Mouse (Mus musculus): ENCODE data around the gene Lrrfip2. TPM values are rescaled to one million over a fixed set of nuclear protein-coding genes. Genes with fewer than 3 reads are reported as not detected.

Gene Lrrfip2
- polyA plus RNA-seq, 1 experiment, result 22.3 TPM

DNA sequence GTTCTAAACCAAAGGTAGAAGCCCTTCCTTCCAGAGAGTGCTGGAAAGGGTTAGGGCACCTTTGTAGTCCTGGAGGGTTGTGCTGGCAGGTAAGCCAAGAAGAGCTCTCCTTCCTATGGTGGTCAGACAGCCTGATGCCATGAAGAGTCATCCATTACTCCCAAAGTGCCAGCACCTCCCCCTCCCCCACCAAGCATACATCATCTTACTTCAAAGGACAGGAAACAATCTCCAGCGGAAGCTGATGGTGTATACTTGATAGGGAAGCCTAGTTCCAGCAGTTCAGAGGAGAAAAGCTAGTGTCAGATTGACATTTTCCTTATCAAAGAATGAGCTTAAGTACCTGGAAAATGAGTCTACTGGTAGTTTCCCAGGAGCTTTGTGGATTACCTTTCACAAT, 157.8 kb downstream of the Lrrfip2 start:
- no peak overlapping the region for H3K4me3 ChIP-seq (replicated peaks; ENCODE audit: extremely low read depth, low read depth, low read length)
- no peak for DNase-seq
- WGBS, result 3% methylated on average over 1 of the region's 1 CpGs
- TF ChIP-seq CTCF (IDR thresholded peaks at IDR 0.05; ENCODE audit: insufficient read depth, low read length), result no peak
- TF ChIP-seq POLR2A (IDR thresholded peaks at IDR 0.05; ENCODE audit: borderline replicate concordance, extremely low read depth, low read depth, low read length), result no peak
- H3K4me1 ChIP-seq (ENCODE audit: control insufficient read depth, insufficient read depth, low read length), result peaks cover 15% of the 10 kb centered on the region

Other genes with a start within 250 kb of the Lrrfip2 start
- gene Als2cl, start 237.7 kb upstream of the Lrrfip2 start, polyA plus RNA-seq (2012; rRNA removed), result 118 and 120 TPM in 2 replicates
- 4.1 and 4.3 TPM in 2 replicates for gene Tmie, start 237.5 kb upstream of the Lrrfip2 start, polyA plus RNA-seq (2012; rRNA removed)
- gene Fam240a, start 200.7 kb upstream of the Lrrfip2 start, polyA plus RNA-seq (2012; rRNA removed), result not detected in 2 replicates
- 0.88 and 1.0 TPM in 2 replicates for gene Tdgf1, start 171.4 kb upstream of the Lrrfip2 start, polyA plus RNA-seq (2012; rRNA removed)
- 0.38 and 0.84 TPM in 2 replicates for gene Lrrc2, start 166.0 kb upstream of the Lrrfip2 start, polyA plus RNA-seq (2012; rRNA removed)
- 26.7 and 29.0 TPM in 2 replicates for gene Rtp3, start 127.0 kb upstream of the Lrrfip2 start, polyA plus RNA-seq (2012; rRNA removed)
- gene Ltf, start 98.3 kb upstream of the Lrrfip2 start, polyA plus RNA-seq (2012; rRNA removed), result 8.1 and 20.3 TPM in 2 replicates
- gene Ccrl2, start 60.1 kb upstream of the Lrrfip2 start, polyA plus RNA-seq (2012; rRNA removed), result 43.9 and 51.2 TPM in 2 replicates
- 9.0 and 10.8 TPM in 2 replicates for gene Mlh1, start 154.2 kb downstream of the Lrrfip2 start, polyA plus RNA-seq (2012; rRNA removed)
- gene Epm2aip1, start 154.3 kb downstream of the Lrrfip2 start, polyA plus RNA-seq (2012; rRNA removed), result 7.3 and 10.1 TPM in 2 replicates
- 0.05 and 0.20 TPM in 2 replicates for gene Trank1, start 194.1 kb downstream of the Lrrfip2 start, polyA plus RNA-seq (2012; rRNA removed)

All from lung, adult 2 months (tissue).